Mouse (Mus musculus) kidney, adult 8-10 months (tissue): Measurements from ENCODE around the gene Asb15.

Experiments used
- DNase-seq, 2 experiments: peaks; one replicate each; pipeline ENCODE4 v3.0.0; 2022

The Asb15 gene

GRCm38 (mm10) chr6:24528064-24528243 lies at the start of gene Asb15:
Gene Asb15, plus strand, starts transcription at chr6:24528144.
- DNase-seq: no peak

- DNase-seq: no peak
Observed at GRCm38 (mm10) chr6:24486530-24486929, 41.4 kb upstream of the Asb15 start.

DNA sequence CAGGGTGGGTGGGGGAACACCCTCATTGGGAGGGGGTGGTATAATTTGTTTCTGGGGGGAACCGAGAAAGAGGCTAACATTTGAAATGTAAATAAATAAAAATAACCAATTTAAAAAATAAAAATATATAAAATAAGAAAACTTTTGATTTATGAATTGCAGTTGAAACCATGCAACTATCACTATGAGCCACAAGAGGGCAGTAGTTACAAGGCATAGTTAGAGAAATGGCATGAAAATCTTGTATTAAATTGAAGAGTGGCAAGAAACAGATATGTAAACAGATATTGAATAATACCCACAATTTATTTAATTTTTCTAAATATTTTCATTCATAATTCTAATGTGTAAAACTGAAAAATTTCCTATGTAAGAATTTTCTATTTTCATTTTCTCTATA lies 37.6 kb upstream of the Asb15 start:
- DNase-seq: no peak

- DNase-seq: no peak
Observed at GRCm38 (mm10) chr6:24504141-24504540, 23.8 kb upstream of the Asb15 start.

GRCm38 (mm10) chr6:24514552-24515284 lies 13.2 kb upstream of the Asb15 start, which contains the start of gene Iqub:
Gene Iqub, minus strand, starts transcription at chr6:24515067.
- DNase-seq: peak; percentile 22 to 33

DNA sequence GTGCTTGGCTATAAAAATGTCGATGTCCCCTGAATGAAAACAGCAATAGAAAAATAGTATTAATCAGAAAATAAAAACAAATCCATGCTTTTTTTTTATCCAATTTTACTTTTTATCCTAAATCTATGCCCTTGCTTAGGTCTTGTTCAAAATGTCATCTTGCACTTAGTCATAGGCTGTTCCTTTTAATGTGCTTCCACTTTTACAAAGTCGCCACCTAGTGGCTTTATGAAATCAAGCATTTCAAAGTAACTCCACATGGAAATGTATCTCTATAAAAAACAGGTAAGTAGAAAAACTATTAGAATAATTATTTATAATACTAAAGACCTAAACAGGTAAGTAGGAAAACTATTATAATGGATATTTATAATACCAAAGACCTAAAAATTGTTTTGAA lies 11.7 kb upstream of the Asb15 start:
- DNase-seq: no peak

- DNase-seq: no peak
Observed at GRCm38 (mm10) chr6:24525705-24526104, 2.2 kb upstream of the Asb15 start.

DNA sequence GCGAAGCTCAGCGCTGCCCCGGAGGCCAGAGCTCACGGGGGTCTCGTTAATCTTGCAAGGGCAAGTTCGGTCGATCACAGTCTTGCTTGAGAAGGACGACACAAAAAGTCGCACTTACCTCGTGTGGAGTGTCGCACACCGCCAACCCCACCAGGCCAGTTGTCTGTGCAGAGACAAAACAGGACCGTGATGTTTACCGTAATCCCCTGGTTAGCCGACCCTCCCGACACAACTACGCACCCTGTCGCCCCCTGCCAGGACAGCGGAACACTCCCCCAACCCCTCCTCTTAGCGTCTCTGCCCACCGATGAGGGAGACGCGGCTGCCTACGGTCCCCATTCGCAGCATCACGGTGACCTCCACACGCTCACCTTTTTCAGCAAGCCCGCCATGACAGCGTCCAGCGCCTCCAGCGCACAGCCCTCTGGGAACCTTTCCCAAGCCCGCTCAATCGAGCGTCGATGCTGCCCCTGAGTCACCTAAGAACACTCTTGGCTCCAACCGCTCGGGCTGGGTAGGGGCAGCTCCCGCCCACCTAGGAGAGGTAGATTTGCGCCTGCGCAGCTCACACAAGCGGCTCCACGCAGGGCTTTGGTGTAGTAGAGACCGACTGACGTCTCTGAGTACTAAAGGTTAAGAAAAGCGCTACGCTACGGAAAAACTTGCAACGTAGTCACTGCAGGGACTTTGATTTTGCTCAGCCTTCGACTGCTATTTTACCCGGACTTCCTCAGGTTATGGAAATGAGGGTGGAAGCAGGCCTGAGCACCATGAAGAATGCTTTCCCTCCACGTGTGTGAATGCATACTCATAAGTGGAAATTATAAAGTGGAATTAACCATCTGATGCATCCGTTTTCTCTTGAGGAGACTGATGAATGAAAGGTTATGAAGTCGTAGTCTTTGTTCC lies 535 bp upstream of the Asb15 start, which contains the start of gene Ndufa5:
Gene Ndufa5, minus strand, starts transcription at position 859 of the 909 bp plus-strand sequence.
- DNase-seq: peak; percentile 96

- peak; percentile 50 to 68 for DNase-seq
Observed at GRCm38 (mm10) chr6:24530166-24530565, 2.2 kb downstream of the Asb15 start.

- no peak for DNase-seq
Observed at GRCm38 (mm10) chr6:24530711-24531420, 2.9 kb downstream of the Asb15 start.

DNA sequence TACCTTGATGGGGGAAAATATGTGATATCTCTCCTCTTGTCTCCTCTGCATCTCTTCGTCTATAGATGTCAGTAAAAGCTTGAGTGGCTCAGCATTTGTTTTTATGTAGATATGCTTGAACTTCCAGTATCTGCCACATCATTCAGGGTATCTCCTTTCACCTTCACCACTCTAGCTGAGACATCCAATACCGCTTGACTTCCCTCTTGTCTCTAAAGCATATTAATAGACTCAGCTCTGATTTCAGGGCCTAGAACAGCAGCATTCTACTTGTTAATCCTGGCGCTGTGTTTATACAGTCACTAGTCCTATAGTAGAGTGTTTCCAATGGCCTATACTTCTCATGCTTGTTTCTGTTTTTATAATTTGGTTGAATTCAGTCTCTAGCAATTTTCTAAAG lies 4.9 kb downstream of the Asb15 start:
- no peak for DNase-seq

GRCm38 (mm10) chr6:24538435-24538834 lies 10.5 kb downstream of the Asb15 start:
- no peak for DNase-seq

GRCm38 (mm10) chr6:24540106-24540505 lies 12.2 kb downstream of the Asb15 start:
- DNase-seq: no peak

GRCm38 (mm10) chr6:24542393-24542792 lies 14.4 kb downstream of the Asb15 start:
- DNase-seq: no peak

DNA sequence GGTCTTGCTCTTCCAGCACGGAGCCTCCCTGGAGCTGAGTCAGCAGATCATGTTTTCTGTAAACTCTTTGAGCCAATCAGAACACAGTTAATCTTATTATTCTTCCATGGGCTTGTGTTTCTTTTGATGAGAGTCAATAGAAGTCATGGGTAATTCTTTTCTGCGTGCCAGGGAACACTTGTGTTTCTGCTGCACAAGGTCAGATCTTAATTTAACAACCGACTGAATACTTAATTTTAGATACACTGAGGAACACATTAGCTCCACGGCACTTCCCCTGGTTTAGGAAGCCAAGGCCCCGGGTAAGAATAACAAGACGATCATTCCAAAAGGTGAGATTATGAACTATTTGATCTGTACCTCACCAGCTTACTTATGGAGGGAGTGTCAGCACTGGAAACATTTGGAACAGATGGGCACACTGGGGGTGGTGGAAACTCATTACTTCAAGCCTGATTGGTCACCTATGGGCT lies 15.2 kb downstream of the Asb15 start:
- no peak for DNase-seq

DNA sequence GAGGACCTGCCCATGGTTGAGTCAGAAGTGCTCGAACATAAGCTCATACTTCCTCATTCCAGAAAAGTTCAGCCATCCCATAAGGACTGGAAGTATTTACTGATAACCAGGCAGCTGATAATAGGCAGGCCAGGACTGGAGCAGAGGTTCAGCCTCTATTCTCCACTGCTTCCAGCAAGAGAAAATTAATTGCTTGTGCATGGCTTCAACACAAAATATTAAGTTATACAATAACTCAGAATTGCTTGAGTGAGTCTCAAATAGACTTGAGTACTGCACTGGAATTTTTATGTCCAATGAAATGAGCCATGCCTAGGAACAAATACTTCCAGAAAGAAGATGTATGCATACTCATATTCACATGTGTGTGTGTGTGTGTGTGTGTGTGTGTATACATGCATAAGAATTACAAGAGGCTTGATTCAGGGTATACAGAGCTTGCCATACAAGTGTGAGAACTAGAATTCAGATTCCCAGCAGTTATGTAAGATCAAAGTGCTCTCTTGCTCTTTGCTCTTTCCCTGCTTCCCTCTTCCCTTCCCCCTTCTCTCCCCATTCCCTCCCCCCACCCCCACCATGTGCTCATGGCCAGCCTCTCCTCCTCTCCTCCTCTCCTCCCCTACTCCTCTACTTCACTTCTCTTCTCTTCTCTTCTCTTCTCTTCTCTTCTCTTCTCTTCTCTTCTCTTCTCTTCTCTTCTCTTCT lies 18.9 kb downstream of the Asb15 start:
- peak; percentile 37 to 77 for DNase-seq

DNA sequence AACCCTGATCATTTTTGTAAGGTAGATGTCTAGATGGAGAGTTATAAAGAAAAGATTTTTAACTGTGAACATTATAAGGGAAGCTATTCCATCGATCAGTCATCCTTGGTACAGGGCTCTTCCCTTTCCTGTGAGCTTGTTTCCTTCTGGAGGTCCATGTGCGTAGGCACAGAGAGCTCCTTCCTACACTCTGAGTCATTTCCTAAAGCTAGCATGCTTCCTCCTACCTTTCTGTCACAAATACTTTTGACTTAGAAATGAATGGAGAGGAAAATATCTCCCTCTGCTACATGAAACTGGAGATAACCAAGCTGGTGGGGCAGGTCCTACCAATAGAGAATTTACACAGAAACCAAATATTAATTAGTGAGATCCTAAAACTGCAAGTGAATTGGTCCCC lies 21.9 kb downstream of the Asb15 start:
- DNase-seq: no peak

DNA sequence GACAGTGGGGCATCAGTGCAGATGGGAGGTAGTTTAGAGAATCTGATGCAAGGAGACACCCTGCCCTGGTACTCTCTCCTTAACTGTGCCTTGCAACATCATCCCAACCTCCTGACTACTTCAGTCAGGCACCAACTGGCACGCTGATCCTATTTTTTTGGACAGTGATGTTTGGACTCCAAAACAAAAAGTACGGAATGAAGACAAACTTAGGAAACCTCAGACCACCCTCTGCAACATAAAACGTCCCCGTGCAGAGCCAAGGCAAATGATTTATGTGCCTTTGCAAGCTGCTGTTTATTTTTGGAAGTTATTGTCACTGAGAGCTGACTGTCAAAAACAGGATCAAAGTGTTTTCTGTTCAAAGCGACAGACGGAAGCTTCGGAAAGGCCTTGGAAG lies 24.1 kb downstream of the Asb15 start:
- no peak for DNase-seq

GRCm38 (mm10) chr6:24554427-24555086 lies 26.6 kb downstream of the Asb15 start:
- no peak for DNase-seq

- DNase-seq: no peak
Observed at GRCm38 (mm10) chr6:24555488-24555887, 27.5 kb downstream of the Asb15 start.

DNA sequence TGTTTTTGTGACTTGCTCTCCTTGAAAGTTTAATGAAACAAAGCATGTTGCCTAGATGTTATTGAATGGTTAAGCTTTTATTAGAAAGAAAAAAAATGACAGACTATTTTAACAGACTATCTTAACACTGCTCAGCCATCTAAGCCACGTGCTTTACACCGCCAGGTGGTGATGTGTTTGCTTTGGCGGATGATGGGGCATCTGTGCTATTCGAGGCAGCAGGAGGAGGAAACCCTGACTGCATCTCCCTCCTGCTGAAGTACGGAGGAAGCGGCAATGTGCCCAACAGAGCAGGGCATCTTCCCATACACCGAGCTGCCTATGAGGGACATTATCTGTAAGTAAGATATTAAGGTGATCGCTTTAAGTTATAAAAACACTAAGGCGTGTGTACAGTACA lies 36.1 kb downstream of the Asb15 start:
- no peak for DNase-seq

GRCm38 (mm10) chr6:24564886-24565285 lies 36.9 kb downstream of the Asb15 start:
- no peak for DNase-seq
